Mouse (Mus musculus): Measurements from ENCODE around the gene Desi1. TPM values are rescaled to one million over a fixed set of nuclear protein-coding genes. Genes with fewer than 3 reads are reported as not detected.
A peak's percentile ranks its signal among the peaks of the same experiment; 100 is the strongest.

The Desi1 gene
- total and polyA plus RNA-seq, 2 experiments from 2014 or later: 26.9 to 43.9 TPM

DNA sequence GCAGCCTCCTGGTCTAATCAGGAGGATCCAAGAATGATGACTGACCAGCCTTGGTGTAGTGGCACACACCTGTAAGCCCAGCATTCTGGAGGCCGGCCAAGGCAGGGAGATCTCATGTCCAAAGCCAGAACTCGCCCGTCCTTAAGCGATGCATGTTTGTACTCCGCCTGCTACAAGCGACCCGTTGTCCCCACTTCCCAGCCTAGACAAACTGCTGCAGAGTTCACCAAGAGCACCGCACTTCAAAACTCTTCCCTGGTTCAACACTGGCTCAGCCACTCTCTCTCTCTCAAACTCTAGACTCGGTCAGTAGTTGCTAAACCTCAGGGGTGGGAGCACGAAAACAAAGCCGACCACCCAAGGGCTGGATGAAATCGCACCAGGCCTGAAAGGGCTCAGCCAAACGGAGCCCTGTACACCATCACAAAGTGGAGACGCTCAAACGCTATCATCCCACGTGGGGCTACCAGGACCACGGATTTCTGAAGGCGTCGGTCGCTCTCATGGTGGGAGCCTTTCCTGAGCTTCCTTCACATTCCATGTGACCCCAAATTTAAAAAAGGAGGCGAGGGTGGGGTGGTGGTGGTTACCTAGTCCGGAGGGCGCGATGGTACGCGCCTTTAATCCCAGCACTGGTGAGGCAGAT, 12.7 kb upstream of the Desi1 start:
- DNase-seq (ENCODE audit: low spot score) (no peak), ATAC-seq (ENCODE audit: low FRiP score) (no peak)
- H3K4me3 ChIP-seq (ENCODE audit: low read depth, low read length): peak overlapping the region; percentile 99
- peak overlapping the region; percentile 85; the same call in 1 of the 2 replicates for H3K27ac ChIP-seq (ENCODE audit: low read depth, low read length)
- no peaks in the 10 kb centered on the region for H3K27me3 ChIP-seq (ENCODE audit: insufficient read depth, low read length)
- H3K36me3 ChIP-seq (ENCODE audit: insufficient read depth, low read length): no peaks in the 10 kb centered on the region
- H3K9me3 ChIP-seq (ENCODE audit: low read length): no peaks in the 10 kb centered on the region
- TF ChIP-seq CTCF (IDR thresholded peaks at IDR 0.05): no peak
- peak overlapping the region; percentile 92 for H3K4me2 ChIP-seq (ENCODE audit: low read depth, low read length, poor library complexity, severe bottlenecking)
- H3K9ac ChIP-seq (replicated peaks; ENCODE audit: low read length, poor library complexity, severe bottlenecking): peak overlapping the region; percentile 84
- peaks cover 3% of the 10 kb centered on the region; the same call in 1 of the 2 replicates for H3K4me1 ChIP-seq (ENCODE audit: insufficient read depth, low read length)
- 5% methylated on average over 26 of the region's 26 CpGs for WGBS

DNA sequence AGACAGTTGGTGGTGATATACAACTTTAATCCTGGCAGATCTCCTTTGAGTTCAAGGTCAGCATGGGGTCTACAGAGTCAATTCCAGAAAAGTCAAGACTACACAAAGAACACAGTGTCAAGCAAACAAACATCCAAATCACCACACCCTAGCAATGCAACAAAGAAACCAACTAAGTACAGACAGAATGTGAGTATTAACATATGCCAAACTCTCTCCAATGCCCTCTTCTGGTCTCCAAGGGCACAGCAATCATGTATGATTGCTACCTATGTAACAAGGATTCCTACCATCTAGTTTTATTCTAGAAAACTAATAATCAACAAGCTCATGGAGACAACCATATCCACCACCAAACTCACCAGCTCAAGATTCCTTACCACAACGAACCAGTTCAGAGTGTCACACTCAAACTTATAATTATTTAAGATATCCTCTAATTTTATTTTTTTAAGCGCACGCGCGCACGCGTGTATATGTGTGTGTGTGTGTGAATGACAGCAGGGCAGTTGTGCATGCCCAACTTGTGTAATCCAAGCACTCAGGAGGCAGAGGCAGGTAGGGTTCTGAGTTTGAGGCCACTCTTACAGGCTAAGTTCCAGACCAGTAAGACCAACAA, 10.6 kb upstream of the Desi1 start:
- WGBS: 99% methylated on average over 7 of the region's 7 CpGs
- ATAC-seq (ENCODE audit: low FRiP score): no peak
- H3K36me3 ChIP-seq (ENCODE audit: insufficient read depth, low read length): peaks cover 10% of the 10 kb centered on the region

DNA sequence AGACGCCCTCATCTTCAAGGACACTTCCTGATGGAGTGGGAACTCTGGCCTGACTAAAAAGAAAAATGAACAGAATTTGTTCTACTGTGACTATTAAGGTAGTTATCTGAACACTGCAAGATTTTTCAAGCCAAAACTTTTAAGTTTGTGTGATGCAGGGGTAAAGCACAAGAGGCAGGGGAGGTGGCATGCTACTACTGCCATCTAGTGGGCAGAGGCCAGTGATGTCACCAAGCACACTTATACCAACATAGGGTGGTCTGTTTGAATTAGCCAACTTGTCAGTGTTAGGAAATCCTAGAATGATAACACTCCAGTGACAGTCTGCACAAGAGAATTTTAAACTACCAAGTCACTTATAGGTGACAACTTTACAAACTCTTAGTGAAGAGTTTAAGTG, 7.0 kb upstream of the Desi1 start:
- no peaks in the 10 kb centered on the region for H3K27me3 ChIP-seq (ENCODE audit: insufficient read depth, low read length)
- DNase-seq (ENCODE audit: low spot score): peak; percentile 75
- no peak overlapping the region for H3K4me3 ChIP-seq (ENCODE audit: low read depth, low read length)
- ATAC-seq (ENCODE audit: low FRiP score): no peak
- H3K9me3 ChIP-seq (ENCODE audit: low read length): no peaks in the 10 kb centered on the region
- H3K27ac ChIP-seq (ENCODE audit: low read depth, low read length): no peak overlapping the region
- peak; percentile 88 for TF ChIP-seq CTCF (IDR thresholded peaks at IDR 0.05)
- H3K4me1 ChIP-seq (ENCODE audit: insufficient read depth, low read length): no peaks in the 10 kb centered on the region
- WGBS: 100% methylated on average over 1 of the region's 1 CpGs
- no peak overlapping the region for H3K9ac ChIP-seq (replicated peaks; ENCODE audit: low read length, poor library complexity, severe bottlenecking)
- peaks cover 26% of the 10 kb centered on the region for H3K36me3 ChIP-seq (ENCODE audit: insufficient read depth, low read length)
- no peak overlapping the region for H3K4me2 ChIP-seq (ENCODE audit: low read depth, low read length, poor library complexity, severe bottlenecking)

More for the DNA sequence above, 10.6 kb upstream of the Desi1 start:
- peak; percentile 37 for DNase-seq (ENCODE audit: low spot score)
- Histone ChIP-seq H3K4me1 (ENCODE audit: insufficient read depth, low read length) (peaks cover 3% of the 10 kb centered on the region; the same call in 1 of the 2 replicates), H3K4me2 (ENCODE audit: low read depth, low read length, poor library complexity, severe bottlenecking) (no peak overlapping the region), H3K9me3 (ENCODE audit: low read length) (no peaks in the 10 kb centered on the region), H3K27me3 (ENCODE audit: insufficient read depth, low read length) (no peaks in the 10 kb centered on the region), H3K4me3 (ENCODE audit: low read depth, low read length) (no peak overlapping the region), H3K9ac (replicated peaks; ENCODE audit: low read length, poor library complexity, severe bottlenecking) (no peak overlapping the region), H3K27ac (ENCODE audit: low read depth, low read length) (no peak overlapping the region)
- peak; percentile 67 for TF ChIP-seq CTCF (IDR thresholded peaks at IDR 0.05)

DNA sequence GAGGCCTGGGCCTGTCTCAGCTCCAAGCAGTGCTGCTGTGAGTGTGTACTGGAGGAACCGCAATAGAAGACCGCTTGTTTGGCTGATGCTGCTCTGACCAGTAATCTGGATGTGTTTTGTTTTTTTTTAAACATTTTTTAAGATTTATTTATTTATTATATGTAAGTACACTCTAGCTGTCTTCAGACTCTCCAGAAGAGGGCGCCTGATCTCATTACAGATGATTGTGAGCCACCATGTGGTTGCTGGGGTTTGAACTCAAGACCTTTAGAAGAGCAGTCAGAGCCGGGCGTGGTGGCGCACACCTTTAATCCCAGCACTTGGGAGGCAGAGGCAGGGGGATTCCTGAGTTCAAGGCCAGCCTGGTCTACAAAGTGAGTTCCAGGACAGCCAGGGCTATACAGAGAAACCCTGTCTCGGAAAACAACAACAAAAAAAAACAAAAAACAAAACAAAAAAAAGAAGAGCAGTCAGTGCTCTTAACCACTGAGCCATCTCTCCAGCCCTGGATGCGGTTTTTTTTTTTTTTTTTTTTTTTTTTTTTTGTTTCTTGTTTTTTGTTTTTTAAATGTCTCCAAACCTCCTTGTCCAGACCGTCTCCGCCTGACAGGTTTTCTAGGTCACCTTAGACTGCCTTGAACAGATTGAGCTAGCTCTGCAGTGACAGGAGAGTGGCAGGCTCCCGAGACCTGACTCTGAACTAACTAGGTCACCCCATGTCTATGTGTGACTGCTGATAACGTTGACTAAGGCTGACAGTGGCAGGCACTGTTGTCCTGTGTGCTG, 2.4 kb upstream of the Desi1 start:
- peaks cover 32% of the 10 kb centered on the region for H3K36me3 ChIP-seq (ENCODE audit: insufficient read depth, low read length)
- ATAC-seq (ENCODE audit: low FRiP score): no peak

DNA sequence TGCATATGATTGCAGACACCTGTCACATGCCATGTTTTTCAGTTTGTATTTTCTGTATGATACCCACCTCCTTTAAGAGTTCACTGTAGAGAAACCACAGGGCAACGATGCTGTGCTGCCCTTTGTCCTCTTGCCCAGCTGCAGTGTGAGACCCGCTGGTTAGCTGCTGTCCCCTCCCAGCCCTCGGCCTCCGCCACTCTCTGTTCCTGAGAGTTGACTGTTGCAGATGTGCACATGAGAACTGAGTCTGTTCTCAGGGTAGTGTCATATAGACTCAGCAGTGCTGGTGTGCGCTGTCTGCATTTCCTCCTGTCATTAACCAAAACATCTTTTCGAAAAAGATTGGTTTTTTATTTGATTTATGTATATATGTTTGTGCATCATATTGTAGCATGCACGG, 1.3 kb downstream of the Desi1 start:
- Histone ChIP-seq H3K4me3 (ENCODE audit: low read depth, low read length) (no peak overlapping the region), H3K27me3 (ENCODE audit: insufficient read depth, low read length) (no peaks in the 10 kb centered on the region), H3K27ac (ENCODE audit: low read depth, low read length) (no peak overlapping the region), H3K4me2 (ENCODE audit: low read depth, low read length, poor library complexity, severe bottlenecking) (no peak overlapping the region), H3K9ac (replicated peaks; ENCODE audit: low read length, poor library complexity, severe bottlenecking) (no peak overlapping the region), H3K9me3 (ENCODE audit: low read length) (no peaks in the 10 kb centered on the region), H3K36me3 (ENCODE audit: insufficient read depth, low read length) (peaks cover 42% of the 10 kb centered on the region), H3K4me1 (ENCODE audit: insufficient read depth, low read length) (no peaks in the 10 kb centered on the region)
- ATAC-seq (ENCODE audit: low FRiP score) (no peak), DNase-seq (ENCODE audit: low spot score) (no peak)
- WGBS: 89% methylated on average over 7 of the region's 7 CpGs
- no peak for TF ChIP-seq CTCF (IDR thresholded peaks at IDR 0.05)

More for the DNA sequence above, 2.4 kb upstream of the Desi1 start:
- H3K9me3 ChIP-seq (ENCODE audit: low read length): no peaks in the 10 kb centered on the region
- no peak overlapping the region for H3K4me2 ChIP-seq (ENCODE audit: low read depth, low read length, poor library complexity, severe bottlenecking)
- H3K9ac ChIP-seq (replicated peaks; ENCODE audit: low read length, poor library complexity, severe bottlenecking): no peak overlapping the region
- H3K4me1 ChIP-seq (ENCODE audit: insufficient read depth, low read length): no peaks in the 10 kb centered on the region
- no peaks in the 10 kb centered on the region for H3K27me3 ChIP-seq (ENCODE audit: insufficient read depth, low read length)
- peak; percentile 62 for TF ChIP-seq CTCF (IDR thresholded peaks at IDR 0.05)
- DNase-seq (ENCODE audit: low spot score): peak; percentile 59
- no peak overlapping the region for H3K27ac ChIP-seq (ENCODE audit: low read depth, low read length)
- H3K4me3 ChIP-seq (ENCODE audit: low read depth, low read length): no peak overlapping the region
- 83% methylated on average over 12 of the region's 12 CpGs for WGBS

DNA sequence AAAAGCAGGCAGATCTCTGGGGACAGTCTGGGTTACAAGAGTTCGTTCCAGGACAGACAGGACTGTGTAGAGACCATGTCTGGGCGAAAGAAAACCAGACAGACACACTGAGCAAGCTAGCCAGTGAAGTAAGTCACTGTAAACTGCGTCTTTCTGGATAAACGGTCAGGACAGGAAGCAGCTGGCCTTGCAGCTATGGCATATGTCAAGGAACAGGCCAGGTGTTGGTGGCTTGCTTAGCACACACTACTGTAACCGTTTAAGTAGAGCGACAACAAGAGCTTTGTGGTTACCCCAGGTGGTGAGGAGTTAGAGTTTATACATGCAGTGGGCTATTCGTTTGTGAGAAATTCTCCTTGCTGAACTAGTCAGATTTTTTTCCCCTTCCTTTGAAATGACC, 5.9 kb downstream of the Desi1 start:
- 89% methylated on average over 7 of the region's 7 CpGs for WGBS
- H3K36me3 ChIP-seq (ENCODE audit: insufficient read depth, low read length): peaks cover 60% of the 10 kb centered on the region
- no peak for DNase-seq (ENCODE audit: low spot score)

More for the DNA sequence above, 5.9 kb downstream of the Desi1 start:
- TF ChIP-seq CTCF (IDR thresholded peaks at IDR 0.05): no peak
- no peak overlapping the region for H3K4me3 ChIP-seq (ENCODE audit: low read depth, low read length)
- no peak overlapping the region for H3K4me2 ChIP-seq (ENCODE audit: low read depth, low read length, poor library complexity, severe bottlenecking)
- ATAC-seq (ENCODE audit: low FRiP score): no peak
- no peaks in the 10 kb centered on the region for H3K27me3 ChIP-seq (ENCODE audit: insufficient read depth, low read length)
- no peak overlapping the region for H3K27ac ChIP-seq (ENCODE audit: low read depth, low read length)
- H3K9me3 ChIP-seq (ENCODE audit: low read length): no peaks in the 10 kb centered on the region
- no peak overlapping the region for H3K9ac ChIP-seq (replicated peaks; ENCODE audit: low read length, poor library complexity, severe bottlenecking)
- H3K4me1 ChIP-seq (ENCODE audit: insufficient read depth, low read length): no peaks in the 10 kb centered on the region
